Mouse (Mus musculus) myocyte (in vitro differentiated cells): ENCODE data around the gene Zfp983. TPM values are rescaled to one million over a fixed set of nuclear protein-coding genes. Genes with fewer than 3 reads are reported as not detected.
"Not testable (repeated sequence)": the region's sequence is repeated elsewhere in the genome, so short reads cannot be mapped to it uniquely, and the experiment has no call there.

Source experiments
- H3K27me3 ChIP-seq: one replicate; pipeline ENCODE4 v1.6.1; 2011; ENCODE audit not compliant: control insufficient read depth, insufficient read depth, insufficient read length
- H3K36me3 ChIP-seq: one replicate; pipeline ENCODE4 v1.6.1; 2011; ENCODE audit not compliant: control insufficient read depth, insufficient read depth
- H3K4me2 ChIP-seq: one replicate; pipeline ENCODE4 v1.6.1; 2011; ENCODE audit warnings: low read depth, control low read depth
- H3K4me3 ChIP-seq: one replicate; pipeline ENCODE4 v1.5.1; 2011; ENCODE audit warnings: mild to moderate bottlenecking, control low read depth, moderate library complexity
- H3K79me2 ChIP-seq: one replicate; pipeline ENCODE4 v1.6.1; 2011; ENCODE audit not compliant: control insufficient read depth, insufficient read depth
- H3ac ChIP-seq: one replicate; pipeline ENCODE4 v1.6.1; 2011; ENCODE audit not compliant: control insufficient read depth, insufficient read length
- CEBPB ChIP-seq: IDR thresholded peaks from 2 replicates; pipeline ENCODE4 v1.6.1; 2011; ENCODE audit warnings: mild to moderate bottlenecking, moderate library complexity; ENCODE audit not compliant: poor library complexity, insufficient read depth, severe bottlenecking
- E2F4 ChIP-seq: IDR thresholded peaks from one replicate; pipeline ENCODE4 v1.6.1; 2011; ENCODE audit warnings: mild to moderate bottlenecking, control low read depth, moderate library complexity; ENCODE audit not compliant: insufficient read depth
- MAX ChIP-seq: IDR thresholded peaks from one replicate; pipeline ENCODE4 v1.6.1; 2011; ENCODE audit warnings: low read depth, mild to moderate bottlenecking, control low read depth
- MYOD1 ChIP-seq, 3 experiments: IDR thresholded peaks; one replicate each; pipeline ENCODE4 v1.6.1; 2011; ENCODE audit warnings: control low read depth in 2 of 3, low read depth in 2 of 3, mild to moderate bottlenecking in 2 of 3, moderate library complexity in 1 of 3; ENCODE audit not compliant: insufficient read length in 2 of 3, control insufficient read depth in 1 of 3
- MYOG ChIP-seq, 3 experiments: IDR thresholded peaks; one replicate each; pipeline ENCODE4 v1.6.1; 2011; ENCODE audit warnings: control low read depth in 2 of 3, low read depth in 2 of 3, mild to moderate bottlenecking in 2 of 3; ENCODE audit not compliant: insufficient read length in 2 of 3, control insufficient read depth in 1 of 3, insufficient read depth in 1 of 3
- POLR2A ChIP-seq: IDR thresholded peaks from one replicate; pipeline ENCODE4 v1.6.1; 2011; ENCODE audit warnings: low read depth, mild to moderate bottlenecking, control low read depth, moderate library complexity; ENCODE audit not compliant: insufficient read length
- POLR2AphosphoS2 ChIP-seq: IDR thresholded peaks from one replicate; pipeline ENCODE4 v1.6.1; 2011; ENCODE audit warnings: low read depth, control low read depth; ENCODE audit not compliant: insufficient read length
- REST ChIP-seq: IDR thresholded peaks from one replicate; pipeline ENCODE4 v1.6.1; 2011; ENCODE audit warnings: mild to moderate bottlenecking, control low read depth, moderate library complexity; ENCODE audit not compliant: insufficient read depth, insufficient read length
- SRF ChIP-seq: IDR thresholded peaks from one replicate; pipeline ENCODE4 v1.6.1; 2011; ENCODE audit warnings: low read depth; ENCODE audit not compliant: control insufficient read depth, insufficient read length
- TCF12 ChIP-seq: IDR thresholded peaks from one replicate; pipeline ENCODE4 v1.6.1; 2011; ENCODE audit warnings: mild to moderate bottlenecking, control low read depth; ENCODE audit not compliant: poor library complexity, insufficient read depth, severe bottlenecking
- TCF3 ChIP-seq: IDR thresholded peaks from one replicate; pipeline ENCODE4 v1.6.1; 2011; ENCODE audit warnings: low read depth, control low read depth; ENCODE audit not compliant: insufficient read length
- USF1 ChIP-seq: IDR thresholded peaks from one replicate; pipeline ENCODE4 v1.6.1; 2011; ENCODE audit warnings: low read depth, mild to moderate bottlenecking, control low read depth, moderate library complexity
- polyA plus RNA-seq: library from polyadenylated mRNA; unstranded; fragments of >200 nt; fragmentation: generic; extraction: Trizol; gene quantifications from one replicate; pipeline ENCODE4 v1.2.1, GENCODE M21; 2012; ENCODE audit warnings: missing spikeins

Gene Zfp983
- polyA plus RNA-seq, 1 experiment, result 0.44 TPM

DNA sequence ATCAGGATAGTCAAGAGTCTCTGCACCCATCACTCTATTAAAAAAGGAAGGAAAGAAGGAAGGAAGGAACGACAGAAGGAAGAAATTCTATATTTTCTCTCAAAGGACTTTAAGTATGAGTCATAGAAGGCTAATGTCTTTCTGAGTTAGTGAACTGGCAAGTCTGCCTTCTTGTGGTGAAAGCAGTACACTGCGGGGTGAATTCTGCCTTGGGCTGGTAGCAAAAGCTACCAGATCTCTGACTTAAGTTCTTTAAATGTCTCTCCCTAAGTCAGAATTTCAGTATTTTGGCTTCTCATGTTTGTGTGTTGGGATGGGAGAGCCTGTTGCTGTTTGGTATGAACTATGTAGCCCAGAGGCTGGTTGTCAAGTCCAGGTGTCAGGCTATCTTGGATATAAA lies 488 bp upstream of the Zfp983 start:
- Histone ChIP-seq H3ac (no peak overlapping the region), H3K4me3 (peak overlapping the region; percentile 18)

GRCm38 (mm10) chr17:21678826-21679225 lies 28.4 kb downstream of the Zfp983 start:
- Histone ChIP-seq H3K4me3 (peak overlapping the region; percentile 24), H3K4me2 (peak overlapping the region; percentile 84)
- H3K36me3 ChIP-seq, H3K27me3 ChIP-seq, H3K79me2 ChIP-seq, H3ac ChIP-seq: not testable (repeated sequence)

More for the DNA sequence above, 488 bp upstream of the Zfp983 start:
- Histone ChIP-seq H3K79me2 (no peaks in the 10 kb centered on the region), H3K27me3 (no peaks in the 10 kb centered on the region), H3K4me2 (peak overlapping the region; percentile 86), H3K36me3 (no peaks in the 10 kb centered on the region)
- no peak for TF ChIP-seq MAX
- TF ChIP-seq TCF12, result no peak
- no peak for TF ChIP-seq TCF3
- no peak for TF ChIP-seq POLR2AphosphoS2
- TF ChIP-seq SRF, result no peak
- TF ChIP-seq CEBPB, result no peak
- no peak for TF ChIP-seq MYOG (IDR thresholded peaks at IDR 0.05; ENCODE audit: control insufficient read depth in 1 of 3, insufficient read depth in 1 of 3, insufficient read length in 2 of 3, low read depth in 2 of 3)
- TF ChIP-seq MYOD1 (IDR thresholded peaks at IDR 0.05; ENCODE audit: control insufficient read depth in 1 of 3, insufficient read length in 2 of 3, low read depth in 2 of 3), result no peak
- TF ChIP-seq REST, result no peak
- no peak for TF ChIP-seq E2F4
- TF ChIP-seq USF1, result no peak
- TF ChIP-seq POLR2A, result no peak

GRCm38 (mm10) chr17:21679273-21680018 lies 29.0 kb downstream of the Zfp983 start:
- Histone ChIP-seq H3K79me2 (no peaks in the 10 kb centered on the region), H3K4me2 (peak overlapping the region; percentile 84), H3ac (no peak overlapping the region), H3K27me3 (no peaks in the 10 kb centered on the region), H3K4me3 (peak overlapping the region; percentile 24), H3K36me3 (peaks cover under 1% of the 10 kb centered on the region)
- TF ChIP-seq REST (no peak), POLR2A (peak; percentile 45), USF1 (no peak), CEBPB (no peak), MAX (no peak)

GRCm38 (mm10) chr17:21680019-21680376 lies 29.6 kb downstream of the Zfp983 start:
- peak overlapping the region; percentile 84 for H3K4me2 ChIP-seq
- H3K27me3 ChIP-seq, H3K36me3 ChIP-seq, H3ac ChIP-seq, H3K79me2 ChIP-seq: not testable (repeated sequence)
- H3K4me3 ChIP-seq, result peak overlapping the region; percentile 24

GRCm38 (mm10) chr17:21691560-21691959 lies 41.1 kb downstream of the Zfp983 start, which contains the start of gene Gm10226:
TSS of gene Gm10226 (plus strand) at chr17:21691860.
- Histone ChIP-seq H3K79me2 (no peaks in the 10 kb centered on the region), H3ac (no peak within 1 kb of the TSS), H3K4me2 (no peak within 1 kb of the TSS), H3K27me3 (no peaks in the 10 kb centered on the region), H3K36me3 (peaks cover 26% of the 10 kb centered on the region), H3K4me3 (no peak within 1 kb of the TSS)
- no peak for TF ChIP-seq MAX
- TF ChIP-seq REST, result no peak
- TF ChIP-seq POLR2AphosphoS2, result no peak
- TF ChIP-seq USF1, result no peak
- no peak for TF ChIP-seq MYOD1 (IDR thresholded peaks at IDR 0.05; ENCODE audit: control insufficient read depth in 1 of 3, insufficient read length in 2 of 3, low read depth in 2 of 3)
- no peak for TF ChIP-seq POLR2A
- TF ChIP-seq MYOG (IDR thresholded peaks at IDR 0.05; ENCODE audit: control insufficient read depth in 1 of 3, insufficient read depth in 1 of 3, insufficient read length in 2 of 3, low read depth in 2 of 3), result no peak
- TF ChIP-seq SRF, result no peak
- TF ChIP-seq E2F4, result no peak
- no peak for TF ChIP-seq TCF12
- TF ChIP-seq TCF3, result no peak
- TF ChIP-seq CEBPB, result no peak

DNA sequence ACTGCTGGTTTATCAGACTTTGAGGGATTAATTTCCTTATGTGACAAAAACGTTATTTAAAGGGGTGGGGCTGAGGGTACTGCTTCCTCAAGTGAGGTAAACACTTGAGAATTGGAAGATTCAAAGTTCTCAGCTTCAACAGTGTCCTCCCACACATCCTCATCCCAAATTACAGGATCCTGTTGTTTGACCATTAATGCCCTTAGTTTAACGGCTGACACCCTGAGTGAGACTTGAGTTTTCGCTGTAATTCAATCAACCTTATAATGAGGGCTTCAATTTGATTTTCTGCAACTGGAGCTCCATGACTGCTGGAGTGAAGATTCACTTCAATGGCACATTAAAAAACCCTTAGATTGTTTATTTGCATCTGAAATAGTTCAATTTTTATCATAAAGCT lies 42.9 kb downstream of the Zfp983 start:
- Histone ChIP-seq H3K27me3 (no peaks in the 10 kb centered on the region), H3K36me3 (peaks cover 23% of the 10 kb centered on the region), H3K4me3 (no peak overlapping the region), H3K4me2 (no peak overlapping the region), H3K79me2 (no peaks in the 10 kb centered on the region), H3ac (no peak overlapping the region)
- TF ChIP-seq E2F4, result no peak
- no peak for TF ChIP-seq SRF
- no peak for TF ChIP-seq USF1
- no peak for TF ChIP-seq CEBPB
- TF ChIP-seq TCF3, result no peak
- no peak for TF ChIP-seq REST
- no peak for TF ChIP-seq TCF12
- TF ChIP-seq MYOG (IDR thresholded peaks at IDR 0.05; ENCODE audit: control insufficient read depth in 1 of 3, insufficient read depth in 1 of 3, insufficient read length in 2 of 3, low read depth in 2 of 3), result no peak
- TF ChIP-seq MYOD1 (IDR thresholded peaks at IDR 0.05; ENCODE audit: control insufficient read depth in 1 of 3, insufficient read length in 2 of 3, low read depth in 2 of 3), result no peak
- no peak for TF ChIP-seq MAX
- no peak for TF ChIP-seq POLR2AphosphoS2
- no peak for TF ChIP-seq POLR2A
